In genomic region chr13:99754251-99754652, GRCm38 (mm10) we compare ENCODE assay signal across 12 mouse cellular contexts.
A peak's percentile ranks its signal among the peaks of the same experiment; 100 is the strongest.
DNase-seq lines count a peak whose midpoint lies in the region; ATAC-seq and TF ChIP-seq lines count a peak whose summit lies in the region.
"Had no signal": no experiment of that assay in that cellular context is flagged by ENCODE, and none has a peak within 500 bp of the region (broad histone marks: within the 10 kb centered on the region; RNA-seq: fewer than 3 reads in every experiment).

No protein-coding gene starts in this region.

- peak; percentile 99 for TF ChIP-seq EP300 in liver, postnatal 0 days (IDR thresholded peaks at IDR 0.05; ENCODE audit: low read depth)
- no peak for TF ChIP-seq EP300 in heart, adult 2 months (IDR thresholded peaks at IDR 0.05; ENCODE audit: insufficient read depth, low read depth, low read length)

- H3K4me2 ChIP-seq in forebrain, embryonic 13.5 days, result no peak overlapping the region
- no peak overlapping the region for H3K4me2 ChIP-seq in forebrain, embryonic 12.5 days
- H3K4me2 ChIP-seq in limb, embryonic 15.5 days, result no peak overlapping the region
- H3K4me2 ChIP-seq in liver, postnatal 0 days (ENCODE audit: low read depth, low read length), result peak overlapping the region; percentile 53
- H3K4me2 ChIP-seq: neural tube, embryonic 12.5 days had no signal

- no peaks in the 10 kb centered on the region for H3K79me2 ChIP-seq in heart, adult 2 months (replicated peaks; ENCODE audit: control insufficient read depth, insufficient read depth, low read length)

- peak; percentile 43 for TF ChIP-seq CTCF in liver, postnatal 0 days (IDR thresholded peaks at IDR 0.05; ENCODE audit: low read depth)
- TF ChIP-seq CTCF in heart, adult 2 months (IDR thresholded peaks at IDR 0.05), result no peak

- no peaks in the 10 kb centered on the region for H3K9me3 ChIP-seq in forebrain, embryonic 13.5 days (replicated peaks)
- no peaks in the 10 kb centered on the region for H3K9me3 ChIP-seq in forebrain, embryonic 12.5 days
- H3K9me3 ChIP-seq in limb, embryonic 15.5 days, result no peaks in the 10 kb centered on the region
- no peaks in the 10 kb centered on the region for H3K9me3 ChIP-seq in limb, embryonic 10.5 days (replicated peaks)
- H3K9me3 ChIP-seq in liver, postnatal 0 days (ENCODE audit: low read length), result no peaks in the 10 kb centered on the region
- H3K9me3 ChIP-seq: neural tube, embryonic 12.5 days had no signal

- H3K4me3 ChIP-seq in forebrain, embryonic 13.5 days, result no peak overlapping the region
- no peak overlapping the region for H3K4me3 ChIP-seq in forebrain, embryonic 12.5 days (replicated peaks)
- H3K4me3 ChIP-seq in limb, embryonic 15.5 days, result no peak overlapping the region
- H3K4me3 ChIP-seq in limb, embryonic 10.5 days, result no peak overlapping the region
- H3K4me3 ChIP-seq in liver, postnatal 0 days (ENCODE audit: low read depth, low read length), result no peak overlapping the region
- H3K4me3 ChIP-seq in heart, adult 2 months, result no peak overlapping the region
- H3K4me3 ChIP-seq: neural tube, embryonic 12.5 days had no signal

- H3K36me3 ChIP-seq in forebrain, embryonic 13.5 days (ENCODE audit: poor library complexity, severe bottlenecking), result no peaks in the 10 kb centered on the region
- H3K36me3 ChIP-seq in forebrain, embryonic 12.5 days (replicated peaks), result no peaks in the 10 kb centered on the region
- no peaks in the 10 kb centered on the region for H3K36me3 ChIP-seq in limb, embryonic 15.5 days
- no peaks in the 10 kb centered on the region for H3K36me3 ChIP-seq in limb, embryonic 10.5 days
- H3K36me3 ChIP-seq in liver, postnatal 0 days (replicated peaks; ENCODE audit: insufficient read depth, low read length), result no peaks in the 10 kb centered on the region
- H3K36me3 ChIP-seq in heart, adult 2 months (ENCODE audit: control insufficient read depth, insufficient read depth, low read length), result no peaks in the 10 kb centered on the region
- H3K36me3 ChIP-seq: neural tube, embryonic 12.5 days had no signal

- intact Hi-C loops in heart, adult 2 months (cut with DNase I), result no loop called here

- peaks cover 8% of the 10 kb centered on the region for H3K4me1 ChIP-seq in forebrain, embryonic 13.5 days
- no peaks in the 10 kb centered on the region for H3K4me1 ChIP-seq in forebrain, embryonic 12.5 days
- H3K4me1 ChIP-seq in limb, embryonic 15.5 days, result 0 out of 2 replicates have a peak, but pooled peaks cover under 1% of the 10 kb centered on the region
- H3K4me1 ChIP-seq in limb, embryonic 10.5 days, result peaks cover 8% of the 10 kb centered on the region; the same call in 1 of the 2 replicates
- H3K4me1 ChIP-seq in liver, postnatal 0 days (ENCODE audit: insufficient read depth), result 0 out of 2 replicates have a peak, but pooled peaks cover 10% of the 10 kb centered on the region
- no peaks in the 10 kb centered on the region for H3K4me1 ChIP-seq in heart, adult 2 months (ENCODE audit: control insufficient read depth, insufficient read depth, low read length)
- H3K4me1 ChIP-seq: neural tube, embryonic 12.5 days had no signal

- ATAC-seq in forebrain, embryonic 13.5 days, result peak; percentile 66
- no peak for ATAC-seq in forebrain, embryonic 12.5 days (ENCODE audit: low FRiP score)
- ATAC-seq in limb, embryonic 15.5 days (ENCODE audit: insufficient number of reproducible peaks, low FRiP score, low TSS enrichment, low read depth), result no peak
- ATAC-seq in liver, postnatal 0 days, result peak; percentile 100

- no peak overlapping the region for H3K9ac ChIP-seq in forebrain, embryonic 13.5 days
- H3K9ac ChIP-seq in forebrain, embryonic 12.5 days, result no peak overlapping the region
- no peak overlapping the region for H3K9ac ChIP-seq in limb, embryonic 15.5 days
- H3K9ac ChIP-seq in liver, postnatal 0 days (replicated peaks), result no peak overlapping the region
- H3K9ac ChIP-seq in heart, adult 2 months (ENCODE audit: low read depth, low read length), result no peak overlapping the region
- H3K9ac ChIP-seq: neural tube, embryonic 12.5 days had no signal

- WGBS in forebrain, embryonic 13.5 days, result 62% methylated on average over 5 of the region's 5 CpGs
- 76% methylated on average over 5 of the region's 5 CpGs for WGBS in forebrain, embryonic 12.5 days
- 56% methylated on average over 5 of the region's 5 CpGs for WGBS in limb, embryonic 15.5 days
- 66% methylated on average over 5 of the region's 5 CpGs for WGBS in limb, embryonic 10.5 days
- 28% methylated on average over 5 of the region's 5 CpGs for WGBS in liver, postnatal 0 days (ENCODE audit: insufficient replicate concordance)
- WGBS in heart, adult 2 months, result 32% methylated on average over 5 of the region's 5 CpGs

- no peak overlapping the region for H3K27ac ChIP-seq in forebrain, embryonic 13.5 days
- H3K27ac ChIP-seq in forebrain, embryonic 12.5 days, result no peak overlapping the region
- H3K27ac ChIP-seq in limb, embryonic 15.5 days, result 0 out of 2 replicates have a peak overlapping the region, but pooled peaks have one; percentile 9
- H3K27ac ChIP-seq in limb, embryonic 10.5 days, result no peak overlapping the region
- H3K27ac ChIP-seq in liver, postnatal 0 days (ENCODE audit: low read depth), result peak overlapping the region; percentile 53
- no peak overlapping the region for H3K27ac ChIP-seq in heart, adult 2 months
- H3K27ac ChIP-seq: neural tube, embryonic 12.5 days had no signal

- H3K27me3 ChIP-seq in forebrain, embryonic 13.5 days, result no peaks in the 10 kb centered on the region
- H3K27me3 ChIP-seq in forebrain, embryonic 12.5 days, result no peaks in the 10 kb centered on the region
- no peaks in the 10 kb centered on the region for H3K27me3 ChIP-seq in limb, embryonic 15.5 days
- no peaks in the 10 kb centered on the region for H3K27me3 ChIP-seq in limb, embryonic 10.5 days (ENCODE audit: low read depth, poor library complexity, severe bottlenecking)
- no peaks in the 10 kb centered on the region for H3K27me3 ChIP-seq in liver, postnatal 0 days (ENCODE audit: insufficient read depth, low read length)
- no peaks in the 10 kb centered on the region for H3K27me3 ChIP-seq in heart, adult 2 months (ENCODE audit: control insufficient read depth, insufficient read depth, low read length)
- H3K27me3 ChIP-seq: neural tube, embryonic 12.5 days had no signal

- no peak for TF ChIP-seq POLR2A in heart, adult 2 months (IDR thresholded peaks at IDR 0.05; ENCODE audit: insufficient read depth, low read depth, low read length)

- DNase-seq in limb, embryonic 10.5 days (ENCODE audit: low spot score), result no peak
- peak; percentile 94 for DNase-seq in c-Kit-positive CD71-positive TER-119-positive erythroid progenitor cells, embryonic 14.5 days (ENCODE audit: low spot score)
- DNase-seq in liver, postnatal 0 days, result peak; percentile 82
- DNase-seq in right cerebral cortex, adult 2 months (ENCODE audit: low spot score in 2 of 2), result no peak
- no peak for DNase-seq in heart, adult 2 months
- DNase-seq: B cell, adult 2 months; gastrocnemius, postnatal 14 days; lung, postnatal 36 days had no signal

Comparison
In these comparisons a context has a peak if more than half of its experiments do, and no peak if none do; other contexts are left out.
1. ATAC-seq: peak in forebrain, embryonic 13.5 days (single experiment) and liver, postnatal 0 days (single experiment); none in forebrain, embryonic 12.5 days (single experiment) and limb, embryonic 15.5 days (single experiment).
2. H3K27ac ChIP-seq: peak in limb, embryonic 15.5 days (single experiment) and liver, postnatal 0 days (single experiment); none in forebrain, embryonic 13.5 days (single experiment), forebrain, embryonic 12.5 days (single experiment), limb, embryonic 10.5 days (single experiment) and heart, adult 2 months (single experiment).
3. DNase-seq: peak in c-Kit-positive CD71-positive TER-119-positive erythroid progenitor cells, embryonic 14.5 days (single experiment) and liver, postnatal 0 days (single experiment); none in limb, embryonic 10.5 days (single experiment), right cerebral cortex, adult 2 months (0 of 2) and heart, adult 2 months (0 of 2).